Mouse (Mus musculus): ENCODE results near the gene Kndc1.

Kndc1 gene

DNA sequence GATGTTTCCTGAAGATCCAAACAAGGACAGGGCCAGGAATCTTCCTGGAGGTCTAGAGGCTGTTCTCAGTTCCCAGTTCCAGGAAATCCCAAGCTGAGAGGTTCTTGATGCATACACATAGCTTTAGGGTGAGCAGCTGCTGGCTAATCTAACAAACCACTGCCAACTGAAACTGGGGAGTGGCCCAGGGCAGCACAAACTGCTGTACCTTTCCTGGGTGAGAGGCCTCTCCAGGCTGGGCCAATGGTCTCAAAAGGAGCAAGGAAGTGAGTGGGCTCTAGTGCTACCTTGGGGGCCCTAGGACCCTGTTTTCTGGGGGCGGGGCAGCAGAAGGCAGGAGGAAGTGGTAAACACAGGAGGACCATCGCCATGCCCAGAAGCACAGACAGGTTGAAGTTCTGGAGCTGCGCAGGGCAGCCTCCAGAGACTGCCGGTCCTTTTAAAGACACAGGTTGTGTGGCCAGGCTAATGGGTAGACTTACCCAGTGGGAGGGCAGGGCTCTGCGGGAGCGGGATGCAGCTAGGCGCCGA, 96.4 kb downstream of the Kndc1 start:
- DNase-seq (ENCODE audit: low spot score): no peak

Measured in embryo, embryonic 10 days (tissue).